Mouse (Mus musculus) stomach, embryonic 14.5 days (tissue): ENCODE results near the gene Oca2. TPM values are rescaled to one million over a fixed set of nuclear protein-coding genes. Genes with fewer than 3 reads are reported as not detected.

Experiments
- ATAC-seq: fragments of 200-750 bp; cut with Nextera tagmentation; 2 replicates; pipeline ENCODE4 v1.8.0; 2017; ENCODE audit warnings: low read depth, moderate TSS enrichment; ENCODE audit not compliant: insufficient number of reproducible peaks, insufficient read depth, low FRiP score
- H3K27ac ChIP-seq: fragments of 300-500 bp; sonication (generic); 2 replicates; pipeline ENCODE4 v1.5.1; 2014; ENCODE audit warnings: mild to moderate bottlenecking, low read length, moderate library complexity, mixed read lengths
- H3K27me3 ChIP-seq: fragments of 300-500 bp; sonication (generic); 2 replicates; pipeline ENCODE4 v1.6.1; 2014; ENCODE audit warnings: low read length, control low read depth, mixed read lengths; ENCODE audit not compliant: control insufficient read depth, insufficient read depth
- H3K36me3 ChIP-seq: fragments of 300-500 bp; sonication (generic); 2 replicates; pipeline ENCODE4 v1.6.1; 2014; ENCODE audit warnings: mild to moderate bottlenecking, control low read depth, low read length, moderate library complexity, mixed read lengths; ENCODE audit not compliant: control insufficient read depth, insufficient read depth
- H3K4me1 ChIP-seq: fragments of 300-500 bp; sonication (generic); 2 replicates; pipeline ENCODE4 v1.6.1; 2014; ENCODE audit warnings: low read length, control low read depth, mixed read lengths; ENCODE audit not compliant: control insufficient read depth, insufficient read depth
- H3K4me2 ChIP-seq: fragments of 300-500 bp; sonication (generic); replicated peaks from 2 replicates; pipeline ENCODE4 v1.6.1; 2014; ENCODE audit warnings: low read depth, low read length, control low read depth
- H3K4me3 ChIP-seq: fragments of 300-500 bp; sonication (generic); 2 replicates; pipeline ENCODE4 v1.5.1; 2014; ENCODE audit warnings: low read depth, low read length, control low read depth
- H3K9ac ChIP-seq: fragments of 300-500 bp; sonication (generic); replicated peaks from 2 replicates; pipeline ENCODE4 v1.6.1; 2014; ENCODE audit warnings: low read depth, mild to moderate bottlenecking, control low read depth, low read length, moderate library complexity, mixed read lengths
- H3K9me3 ChIP-seq: fragments of 300-500 bp; sonication (generic); 2 replicates; pipeline ENCODE4 v1.6.1; 2016; ENCODE audit warnings: low read depth, low read length, control low read depth; ENCODE audit not compliant: control insufficient read depth
- WGBS: fragments of 180-500 bp; shearing (Covaris S2); extraction: QIAGEN DNeasy Blood & Tissue Kit; methylation state at CpG from one replicate; pipeline ENCODE4 v1.1.7; 2014; 5-methylcytosine and 5-hydroxymethylcytosine counted together
- polyA plus RNA-seq: library from polyadenylated mRNA; unstranded; fragments of >200 nt; fragmentation: Nextera tagmentation; extraction: Ambion mirVana; gene quantifications from 2 replicates; pipeline ENCODE4 v1.2.1, GENCODE M21; 2014

The Oca2 gene
- polyA plus RNA-seq, 1 experiment from 2014 or later = 0.07 TPM

DNA sequence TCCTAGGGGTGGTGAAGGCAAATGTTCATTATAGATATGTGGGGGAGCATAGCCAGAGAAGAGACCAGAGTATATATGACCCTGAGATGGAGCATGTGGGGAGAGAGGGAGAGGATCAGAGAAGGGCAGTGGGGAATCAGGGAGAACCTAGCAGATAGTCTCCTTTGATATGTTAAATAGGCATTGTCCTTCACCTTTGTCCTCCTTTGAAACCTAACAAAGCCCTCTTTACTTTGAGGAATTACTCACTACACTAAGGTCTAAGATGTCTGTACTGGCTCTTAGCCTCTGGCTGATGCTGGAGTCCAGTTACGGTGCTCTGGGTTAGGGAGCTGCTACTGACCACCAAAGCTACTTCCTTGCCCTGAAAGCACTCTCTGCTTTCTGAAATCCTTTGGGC, 279.0 kb downstream of the Oca2 start:
- no peak for ATAC-seq
- Histone ChIP-seq H3K4me2 (no peak overlapping the region), H3K36me3 (no peaks in the 10 kb centered on the region), H3K9ac (no peak overlapping the region), H3K4me1 (no peaks in the 10 kb centered on the region), H3K9me3 (no peaks in the 10 kb centered on the region), H3K27ac (no peak overlapping the region), H3K4me3 (no peak overlapping the region), H3K27me3 (no peaks in the 10 kb centered on the region)
- WGBS = 52% methylated on average over 1 of the region's 1 CpGs

DNA sequence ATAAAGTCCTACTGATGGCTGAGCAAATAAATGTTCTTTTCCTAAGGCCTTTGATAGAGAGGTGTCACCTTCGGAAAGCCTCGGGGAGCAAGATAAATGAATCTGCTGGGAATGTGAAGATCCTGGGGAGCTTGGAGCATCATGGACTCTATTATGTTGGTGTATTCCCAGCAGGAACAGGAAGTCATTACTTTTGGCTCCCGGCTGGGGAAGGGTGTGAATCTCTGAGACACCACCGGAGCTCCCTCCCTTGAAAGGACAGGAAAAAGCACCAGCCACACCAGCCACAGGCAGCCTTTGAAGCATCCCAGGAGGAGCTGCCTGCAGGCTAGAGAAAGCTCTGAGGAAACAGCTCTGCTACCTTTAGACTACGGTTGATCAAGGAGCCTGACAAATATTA, 280.2 kb downstream of the Oca2 start:
- H3K9me3 ChIP-seq = no peaks in the 10 kb centered on the region
- H3K27me3 ChIP-seq = no peaks in the 10 kb centered on the region
- 0 out of 2 replicates have a peak overlapping the region, but pooled peaks have one; percentile 12 for H3K4me2 ChIP-seq
- H3K9ac ChIP-seq = no peak overlapping the region
- 7% methylated on average over 5 of the region's 5 CpGs for WGBS
- 0 out of 2 replicates have a peak, but pooled peaks have one; percentile 18 for ATAC-seq
- no peaks in the 10 kb centered on the region for H3K36me3 ChIP-seq
- no peaks in the 10 kb centered on the region for H3K4me1 ChIP-seq
- no peak overlapping the region for H3K4me3 ChIP-seq
- H3K27ac ChIP-seq = no peak overlapping the region

GRCm38 (mm10) chr7:56534856-56535255, 295.3 kb downstream of the Oca2 start:
- no peak overlapping the region for H3K4me3 ChIP-seq
- H3K9me3 ChIP-seq = no peaks in the 10 kb centered on the region
- no peak overlapping the region for H3K9ac ChIP-seq
- peak; percentile 18; the same call in 1 of the 2 replicates for ATAC-seq
- no peak overlapping the region for H3K27ac ChIP-seq
- H3K27me3 ChIP-seq = no peaks in the 10 kb centered on the region
- no peaks in the 10 kb centered on the region for H3K36me3 ChIP-seq
- WGBS = 27% methylated on average over 2 of the region's 2 CpGs
- H3K4me2 ChIP-seq = no peak overlapping the region
- peaks cover 9% of the 10 kb centered on the region; the same call in 1 of the 2 replicates for H3K4me1 ChIP-seq

DNA sequence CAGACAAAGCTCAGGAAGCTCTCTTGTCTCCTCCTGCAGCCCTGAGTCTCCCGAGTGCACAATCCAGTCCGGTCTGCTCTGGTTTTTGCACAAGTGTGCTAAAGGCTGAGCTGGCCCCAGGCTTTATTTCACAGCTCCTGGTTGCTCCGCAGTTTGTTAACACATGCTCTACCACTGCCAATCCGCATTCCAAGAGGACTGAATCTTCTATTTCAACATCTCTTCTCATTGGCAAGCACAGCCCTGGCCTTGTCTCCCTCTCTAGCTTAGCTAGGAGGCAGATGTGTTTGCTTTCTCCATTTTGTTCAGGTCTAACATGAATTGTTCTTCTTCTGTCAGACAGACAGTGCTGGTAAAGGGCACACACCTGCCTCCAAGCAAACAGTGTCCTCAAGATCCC, 309.7 kb downstream of the Oca2 start:
- 41% methylated on average over 4 of the region's 4 CpGs for WGBS
- Histone ChIP-seq H3K4me3 (no peak overlapping the region), H3K9me3 (no peaks in the 10 kb centered on the region), H3K4me2 (no peak overlapping the region), H3K36me3 (no peaks in the 10 kb centered on the region), H3K9ac (no peak overlapping the region), H3K4me1 (no peaks in the 10 kb centered on the region), H3K27ac (no peak overlapping the region), H3K27me3 (no peaks in the 10 kb centered on the region)
- ATAC-seq = no peak

DNA sequence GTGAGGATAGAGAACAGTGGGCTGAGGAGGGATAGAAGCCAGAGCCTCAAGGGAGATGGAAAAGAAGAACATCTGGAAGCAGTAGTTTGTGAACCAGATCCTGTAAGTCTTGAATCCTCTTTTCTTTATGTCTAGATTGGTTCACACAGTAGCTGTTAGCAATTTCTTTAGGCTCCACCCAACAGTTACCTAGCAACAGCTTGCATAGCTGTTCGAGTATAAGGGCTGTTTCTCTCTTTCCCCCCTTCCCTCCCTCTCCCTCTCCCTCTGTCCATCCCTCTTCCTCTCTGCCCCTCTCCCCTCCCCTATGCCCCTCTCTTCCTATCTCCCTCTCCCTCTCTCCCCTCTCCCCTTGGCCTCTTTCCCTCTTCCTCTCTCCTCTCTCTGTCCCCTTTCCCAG, 312.2 kb downstream of the Oca2 start:
- Histone ChIP-seq H3K27me3 (no peaks in the 10 kb centered on the region), H3K4me1 (no peaks in the 10 kb centered on the region), H3K4me2 (no peak overlapping the region), H3K36me3 (no peaks in the 10 kb centered on the region), H3K9me3 (no peaks in the 10 kb centered on the region), H3K9ac (no peak overlapping the region), H3K4me3 (no peak overlapping the region), H3K27ac (no peak overlapping the region)
- WGBS = 0% methylated on average over 1 of the region's 1 CpGs
- ATAC-seq = no peak

Other genes starting within 250 kb of the Oca2 start
- gene Nipa1, start 219.8 kb upstream of the Oca2 start, polyA plus RNA-seq = 6.2 and 7.1 TPM in 2 replicates
- 31.1 and 35.0 TPM in 2 replicates for gene Herc2, start 189.6 kb upstream of the Oca2 start, polyA plus RNA-seq